Mouse (Mus musculus): ENCODE results near the gene Dmgdh. TPM values are rescaled to one million over a fixed set of nuclear protein-coding genes. Genes with fewer than 3 reads are reported as not detected.

Dmgdh gene
- polyA plus RNA-seq, 1 experiment from 2014 or later, result not detected

DNA sequence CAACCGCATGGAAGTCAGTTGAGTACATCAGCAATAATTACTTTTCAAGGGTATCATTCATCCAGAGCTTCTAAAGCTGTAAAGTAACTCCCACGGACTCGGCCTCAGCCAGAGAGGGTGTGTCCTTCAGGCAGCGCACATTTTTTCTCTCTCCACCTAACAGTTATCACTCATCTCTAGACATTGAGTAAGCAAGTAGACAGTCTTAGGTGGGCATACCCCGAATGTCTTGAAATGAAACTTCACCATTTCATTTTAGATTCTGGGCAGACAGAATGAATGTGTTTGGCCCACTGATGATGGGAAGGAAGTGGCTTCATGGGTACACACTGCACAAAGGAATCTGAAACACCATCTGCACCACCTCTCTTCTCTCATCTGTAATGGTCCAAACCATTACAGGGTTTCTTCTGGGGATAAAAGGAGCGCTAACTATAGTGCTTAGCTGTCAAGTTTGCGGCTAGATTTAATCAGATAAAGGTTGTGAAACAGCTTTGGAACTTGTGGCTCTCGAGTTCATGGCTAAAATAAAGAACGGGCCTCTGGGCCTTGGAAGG, 96.9 kb downstream of the Dmgdh start:
- peak overlapping the region; percentile 82 for H3K9ac ChIP-seq (ENCODE audit: low read length)
- peak overlapping the region; percentile 97 for H3K4me2 ChIP-seq (ENCODE audit: low read depth, severe bottlenecking)
- 34% methylated on average over 9 of the region's 9 CpGs for WGBS
- peak; percentile 22; the same call in 1 of the 2 replicates for ATAC-seq (ENCODE audit: insufficient number of reproducible peaks, low FRiP score, low TSS enrichment, low read depth)
- no peaks in the 10 kb centered on the region for H3K36me3 ChIP-seq (ENCODE audit: control insufficient read depth, insufficient read depth, low read length)
- peak overlapping the region; percentile 89 for H3K27ac ChIP-seq (replicated peaks; ENCODE audit: low read depth, low read length)
- no peaks in the 10 kb centered on the region for H3K27me3 ChIP-seq (ENCODE audit: control insufficient read depth, insufficient read depth, low read length)
- H3K4me3 ChIP-seq (ENCODE audit: low read depth, low read length), result peak overlapping the region; percentile 56
- peaks cover 8% of the 10 kb centered on the region for H3K4me1 ChIP-seq (ENCODE audit: control insufficient read depth, insufficient read depth, low read length)
- no peaks in the 10 kb centered on the region for H3K9me3 ChIP-seq (ENCODE audit: control insufficient read depth, low read length)
- no peak for DNase-seq (ENCODE audit: low spot score)

DNA sequence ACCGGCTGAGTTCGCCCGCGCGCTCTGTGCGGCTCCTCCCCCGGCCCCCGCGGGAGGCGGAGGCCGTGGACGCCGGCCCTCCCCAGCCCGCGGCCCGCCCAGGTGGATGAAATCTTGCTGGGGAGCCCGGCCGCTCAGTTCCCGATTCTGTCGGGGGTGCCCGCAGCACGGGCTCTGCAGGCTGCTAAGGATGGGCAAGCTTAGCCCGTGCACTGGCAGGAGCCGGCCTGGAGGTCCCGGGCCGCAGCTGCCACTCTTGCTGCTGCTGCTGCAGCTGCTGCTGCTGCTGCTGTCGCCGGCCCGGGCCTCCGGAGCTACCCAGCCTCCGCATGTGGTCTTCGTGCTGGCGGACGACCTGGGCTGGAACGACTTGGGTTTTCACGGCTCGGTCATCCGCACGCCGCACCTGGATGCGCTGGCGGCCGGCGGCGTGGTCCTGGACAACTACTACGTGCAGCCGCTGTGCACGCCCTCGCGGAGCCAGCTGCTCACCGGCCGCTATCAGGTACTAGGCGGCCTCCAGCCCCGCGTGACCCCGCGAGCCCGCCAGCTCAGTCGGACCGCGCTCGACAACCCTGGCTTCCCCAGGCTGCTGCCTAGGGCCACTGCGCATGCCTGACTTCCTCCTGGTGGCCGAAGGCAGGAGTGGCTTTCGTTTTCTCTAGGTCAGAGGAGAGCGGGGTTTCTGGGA, 97.5 kb downstream of the Dmgdh start, which contains the start of gene Arsb:
TSS of gene Arsb (plus strand) at position 43 of the 691 bp plus-strand sequence.
- Histone ChIP-seq H3K4me3 (ENCODE audit: low read depth, low read length) (peak within 1 kb of the TSS; percentile 56), H3K27me3 (ENCODE audit: control insufficient read depth, insufficient read depth, low read length) (no peaks in the 10 kb centered on the region), H3K9ac (ENCODE audit: low read length) (peak within 1 kb of the TSS; percentile 82), H3K4me1 (ENCODE audit: control insufficient read depth, insufficient read depth, low read length) (peaks cover 8% of the 10 kb centered on the region), H3K36me3 (ENCODE audit: control insufficient read depth, insufficient read depth, low read length) (no peaks in the 10 kb centered on the region), H3K27ac (replicated peaks; ENCODE audit: low read depth, low read length) (peak within 1 kb of the TSS; percentile 89), H3K9me3 (ENCODE audit: control insufficient read depth, low read length) (no peaks in the 10 kb centered on the region), H3K4me2 (ENCODE audit: low read depth, severe bottlenecking) (peak within 1 kb of the TSS; percentile 97)
- under 1% methylated on average over 66 of the region's 66 CpGs for WGBS
- DNase-seq (ENCODE audit: low spot score), result peak; percentile 90
- ATAC-seq (ENCODE audit: insufficient number of reproducible peaks, low FRiP score, low TSS enrichment, low read depth), result peak; percentile 92

DNA sequence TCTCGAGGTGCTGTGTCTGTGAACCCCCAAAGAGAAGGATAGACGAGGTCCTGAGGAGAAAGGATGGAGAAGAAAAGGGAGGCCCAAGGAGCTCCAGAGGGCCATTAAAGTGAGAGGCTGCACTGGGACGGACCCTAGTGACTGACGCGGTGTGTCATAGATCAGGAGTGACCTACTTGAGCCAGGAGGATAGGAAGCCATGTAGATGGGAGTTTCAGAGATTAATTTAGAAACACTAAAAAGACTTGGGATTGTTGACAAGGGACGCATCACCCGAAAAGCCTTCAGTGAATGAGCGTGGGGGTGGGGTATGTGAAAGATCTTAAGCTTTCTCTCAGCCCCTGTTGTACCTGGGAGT, 98.0 kb downstream of the Dmgdh start:
- peak overlapping the region; percentile 56 for H3K4me3 ChIP-seq (ENCODE audit: low read depth, low read length)
- no peaks in the 10 kb centered on the region for H3K36me3 ChIP-seq (ENCODE audit: control insufficient read depth, insufficient read depth, low read length)
- peak overlapping the region; percentile 89 for H3K27ac ChIP-seq (replicated peaks; ENCODE audit: low read depth, low read length)
- H3K27me3 ChIP-seq (ENCODE audit: control insufficient read depth, insufficient read depth, low read length), result no peaks in the 10 kb centered on the region
- DNase-seq (ENCODE audit: low spot score) (no peak), ATAC-seq (ENCODE audit: insufficient number of reproducible peaks, low FRiP score, low TSS enrichment, low read depth) (no peak)
- no peaks in the 10 kb centered on the region for H3K9me3 ChIP-seq (ENCODE audit: control insufficient read depth, low read length)
- peaks cover 8% of the 10 kb centered on the region for H3K4me1 ChIP-seq (ENCODE audit: control insufficient read depth, insufficient read depth, low read length)
- WGBS, result 28% methylated on average over 8 of the region's 8 CpGs
- peak overlapping the region; percentile 82 for H3K9ac ChIP-seq (ENCODE audit: low read length)
- peak overlapping the region; percentile 97 for H3K4me2 ChIP-seq (ENCODE audit: low read depth, severe bottlenecking)

DNA sequence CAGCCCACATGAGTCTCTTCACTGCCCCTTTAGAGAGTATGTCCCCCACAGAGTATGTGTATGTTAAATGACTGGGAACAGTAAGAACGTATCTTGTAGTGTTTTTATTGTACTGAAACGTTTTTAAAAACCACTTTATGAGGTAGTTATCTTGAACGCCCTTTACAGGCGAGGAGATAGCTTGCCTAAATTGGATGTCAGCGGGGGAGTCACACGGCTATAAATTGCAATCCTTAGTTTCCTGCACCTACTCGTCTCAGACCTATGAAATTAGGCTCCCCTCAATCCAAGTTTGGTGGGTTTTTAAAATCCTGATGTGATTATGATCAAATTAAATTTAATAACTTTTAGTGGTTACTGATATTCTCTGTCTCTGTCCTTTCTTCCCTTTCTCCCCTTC, 98.6 kb downstream of the Dmgdh start:
- no peaks in the 10 kb centered on the region for H3K36me3 ChIP-seq (ENCODE audit: control insufficient read depth, insufficient read depth, low read length)
- H3K9me3 ChIP-seq (ENCODE audit: control insufficient read depth, low read length), result no peaks in the 10 kb centered on the region
- no peak for DNase-seq (ENCODE audit: low spot score)
- no peak overlapping the region for H3K4me2 ChIP-seq (ENCODE audit: low read depth, severe bottlenecking)
- no peak overlapping the region for H3K9ac ChIP-seq (ENCODE audit: low read length)
- H3K27ac ChIP-seq (replicated peaks; ENCODE audit: low read depth, low read length), result no peak overlapping the region
- H3K4me3 ChIP-seq (ENCODE audit: low read depth, low read length), result no peak overlapping the region
- no peak for ATAC-seq (ENCODE audit: insufficient number of reproducible peaks, low FRiP score, low TSS enrichment, low read depth)
- WGBS, result 52% methylated on average over 7 of the region's 7 CpGs
- H3K4me1 ChIP-seq (ENCODE audit: control insufficient read depth, insufficient read depth, low read length), result peaks cover 8% of the 10 kb centered on the region
- no peaks in the 10 kb centered on the region for H3K27me3 ChIP-seq (ENCODE audit: control insufficient read depth, insufficient read depth, low read length)

DNA sequence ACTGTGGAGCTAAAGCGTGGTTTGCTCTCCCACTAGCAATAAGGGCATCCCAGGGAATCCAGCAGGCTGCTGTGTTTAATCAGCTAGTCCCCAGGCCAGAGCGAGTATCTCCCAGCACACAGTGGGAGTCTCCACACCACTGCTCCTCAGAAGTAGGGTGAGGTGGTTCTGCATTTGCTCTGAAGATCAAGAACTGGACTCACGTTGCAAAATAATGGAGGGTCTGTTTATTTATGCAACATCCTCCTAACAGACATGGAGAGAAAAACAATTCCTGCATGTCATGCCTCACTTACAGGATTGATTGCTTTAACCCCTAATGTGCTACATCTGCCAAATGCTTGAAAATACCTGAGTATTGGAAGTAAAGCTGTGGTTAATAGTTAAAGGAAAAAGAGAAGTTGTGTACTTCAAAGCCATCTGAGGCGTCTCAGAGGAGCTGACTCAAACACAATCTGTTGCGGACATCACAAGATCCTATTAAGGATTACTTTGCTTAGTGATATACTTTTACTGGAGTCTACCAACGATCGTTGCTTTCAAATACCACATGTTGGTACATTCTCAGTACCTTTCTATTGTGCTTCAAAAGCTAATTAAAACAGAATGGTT, 99.6 kb downstream of the Dmgdh start:
- no peak for DNase-seq (ENCODE audit: low spot score)
- 54% methylated on average over 7 of the region's 7 CpGs for WGBS
- ATAC-seq (ENCODE audit: insufficient number of reproducible peaks, low FRiP score, low TSS enrichment, low read depth), result no peak
- Histone ChIP-seq H3K9me3 (ENCODE audit: control insufficient read depth, low read length) (no peaks in the 10 kb centered on the region), H3K4me2 (ENCODE audit: low read depth, severe bottlenecking) (no peak overlapping the region), H3K4me3 (ENCODE audit: low read depth, low read length) (no peak overlapping the region), H3K27ac (replicated peaks; ENCODE audit: low read depth, low read length) (no peak overlapping the region), H3K4me1 (ENCODE audit: control insufficient read depth, insufficient read depth, low read length) (peaks cover 8% of the 10 kb centered on the region), H3K9ac (ENCODE audit: low read length) (no peak overlapping the region), H3K36me3 (ENCODE audit: control insufficient read depth, insufficient read depth, low read length) (no peaks in the 10 kb centered on the region), H3K27me3 (ENCODE audit: control insufficient read depth, insufficient read depth, low read length) (no peaks in the 10 kb centered on the region)

DNA sequence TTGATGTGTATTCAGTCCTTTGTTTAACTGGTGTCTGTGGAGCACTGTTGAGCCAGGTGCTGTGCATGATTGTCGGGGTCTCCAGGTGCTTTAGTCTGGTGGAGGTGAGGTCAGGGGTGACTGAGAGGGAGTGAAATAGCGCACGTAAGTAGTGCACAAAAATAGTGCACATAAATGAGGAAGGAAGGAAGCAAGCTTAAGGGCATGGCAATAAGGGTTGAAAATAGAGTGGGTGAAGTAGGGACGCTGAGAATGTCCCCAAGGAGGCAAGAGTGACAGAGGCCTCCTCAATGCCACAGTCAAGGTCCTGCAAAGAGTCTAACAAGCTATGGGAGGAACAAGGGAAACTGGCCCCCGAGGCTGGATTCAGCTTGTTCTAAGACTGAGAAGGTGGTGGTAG, 108.6 kb downstream of the Dmgdh start:
- H3K27ac ChIP-seq (replicated peaks; ENCODE audit: low read depth, low read length), result no peak overlapping the region
- H3K9me3 ChIP-seq (ENCODE audit: control insufficient read depth, low read length), result no peaks in the 10 kb centered on the region
- no peak for DNase-seq (ENCODE audit: low spot score)
- H3K4me3 ChIP-seq (ENCODE audit: low read depth, low read length), result no peak overlapping the region
- no peaks in the 10 kb centered on the region for H3K27me3 ChIP-seq (ENCODE audit: control insufficient read depth, insufficient read depth, low read length)
- no peak for ATAC-seq (ENCODE audit: insufficient number of reproducible peaks, low FRiP score, low TSS enrichment, low read depth)
- no peak overlapping the region for H3K9ac ChIP-seq (ENCODE audit: low read length)
- H3K36me3 ChIP-seq (ENCODE audit: control insufficient read depth, insufficient read depth, low read length), result no peaks in the 10 kb centered on the region
- no peak overlapping the region for H3K4me2 ChIP-seq (ENCODE audit: low read depth, severe bottlenecking)
- no peaks in the 10 kb centered on the region for H3K4me1 ChIP-seq (ENCODE audit: control insufficient read depth, insufficient read depth, low read length)
- WGBS, result 88% methylated on average over 5 of the region's 5 CpGs

DNA sequence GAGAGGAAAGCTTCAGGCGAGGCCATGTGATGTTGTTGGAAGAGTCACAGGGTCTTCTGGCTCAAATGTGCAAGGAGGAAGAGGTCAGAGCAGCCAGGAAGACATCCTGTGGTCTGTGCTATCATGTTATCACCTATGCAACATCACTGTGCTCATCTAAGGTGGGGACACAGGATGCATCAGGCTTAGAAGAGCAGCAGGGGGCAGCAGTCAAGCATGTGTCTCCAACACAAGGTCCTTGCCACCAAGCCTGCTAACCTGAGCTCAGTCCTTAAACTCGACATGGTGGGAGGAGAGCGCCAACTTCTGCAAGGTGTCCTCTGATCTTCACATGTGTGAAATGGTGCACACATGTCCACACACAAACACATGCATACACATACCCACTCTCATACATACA, 111.1 kb downstream of the Dmgdh start:
- ATAC-seq (ENCODE audit: insufficient number of reproducible peaks, low FRiP score, low TSS enrichment, low read depth) (no peak), DNase-seq (ENCODE audit: low spot score) (no peak)
- no peak overlapping the region for H3K27ac ChIP-seq (replicated peaks; ENCODE audit: low read depth, low read length)
- no peak overlapping the region for H3K4me3 ChIP-seq (ENCODE audit: low read depth, low read length)
- no peaks in the 10 kb centered on the region for H3K36me3 ChIP-seq (ENCODE audit: control insufficient read depth, insufficient read depth, low read length)
- no peaks in the 10 kb centered on the region for H3K9me3 ChIP-seq (ENCODE audit: control insufficient read depth, low read length)
- WGBS, result 72% methylated on average over 3 of the region's 3 CpGs
- no peak overlapping the region for H3K4me2 ChIP-seq (ENCODE audit: low read depth, severe bottlenecking)
- H3K9ac ChIP-seq (ENCODE audit: low read length), result no peak overlapping the region
- no peaks in the 10 kb centered on the region for H3K27me3 ChIP-seq (ENCODE audit: control insufficient read depth, insufficient read depth, low read length)
- H3K4me1 ChIP-seq (ENCODE audit: control insufficient read depth, insufficient read depth, low read length), result no peaks in the 10 kb centered on the region

DNA sequence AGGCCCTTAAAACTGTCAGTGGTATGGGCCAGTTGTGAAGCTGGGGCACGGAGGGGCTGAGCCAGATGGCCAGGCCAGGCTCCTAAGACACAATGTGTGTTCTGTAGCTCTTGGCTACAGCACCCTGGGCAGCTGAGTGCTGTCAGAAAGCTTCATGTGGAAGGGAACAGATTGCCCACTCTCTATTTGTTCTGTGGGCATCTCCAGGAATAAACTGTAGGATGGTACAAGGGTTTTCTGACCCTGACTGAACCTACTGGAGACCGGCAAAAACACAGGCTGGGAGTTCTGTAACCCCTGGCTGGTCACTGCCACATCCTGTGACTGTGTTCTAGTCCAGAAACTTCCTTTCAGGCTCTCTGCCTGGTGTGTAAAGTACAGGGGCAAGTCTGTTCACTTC, 111.8 kb downstream of the Dmgdh start:
- H3K4me1 ChIP-seq (ENCODE audit: control insufficient read depth, insufficient read depth, low read length), result no peaks in the 10 kb centered on the region
- no peak for ATAC-seq (ENCODE audit: insufficient number of reproducible peaks, low FRiP score, low TSS enrichment, low read depth)
- no peaks in the 10 kb centered on the region for H3K9me3 ChIP-seq (ENCODE audit: control insufficient read depth, low read length)
- H3K27me3 ChIP-seq (ENCODE audit: control insufficient read depth, insufficient read depth, low read length), result no peaks in the 10 kb centered on the region
- H3K4me2 ChIP-seq (ENCODE audit: low read depth, severe bottlenecking), result no peak overlapping the region
- H3K27ac ChIP-seq (replicated peaks; ENCODE audit: low read depth, low read length), result no peak overlapping the region
- no peaks in the 10 kb centered on the region for H3K36me3 ChIP-seq (ENCODE audit: control insufficient read depth, insufficient read depth, low read length)
- H3K9ac ChIP-seq (ENCODE audit: low read length), result no peak overlapping the region
- no peak overlapping the region for H3K4me3 ChIP-seq (ENCODE audit: low read depth, low read length)
- WGBS, result 67% methylated on average over 2 of the region's 2 CpGs
- no peak for DNase-seq (ENCODE audit: low spot score)
